Mouse (Mus musculus) retina, postnatal 1 day (tissue): Measurements from ENCODE around the gene Cxxc4.

Experiments used
- DNase-seq: peaks from one replicate; pipeline ENCODE4 v3.0.0-alpha.2; 2012

Gene Cxxc4

GRCm38 (mm10) chr3:134254221-134254620 is 17.9 kb downstream of the Cxxc4 start:
- no peak for DNase-seq

GRCm38 (mm10) chr3:134258715-134259114 is 22.4 kb downstream of the Cxxc4 start:
- no peak for DNase-seq

DNA sequence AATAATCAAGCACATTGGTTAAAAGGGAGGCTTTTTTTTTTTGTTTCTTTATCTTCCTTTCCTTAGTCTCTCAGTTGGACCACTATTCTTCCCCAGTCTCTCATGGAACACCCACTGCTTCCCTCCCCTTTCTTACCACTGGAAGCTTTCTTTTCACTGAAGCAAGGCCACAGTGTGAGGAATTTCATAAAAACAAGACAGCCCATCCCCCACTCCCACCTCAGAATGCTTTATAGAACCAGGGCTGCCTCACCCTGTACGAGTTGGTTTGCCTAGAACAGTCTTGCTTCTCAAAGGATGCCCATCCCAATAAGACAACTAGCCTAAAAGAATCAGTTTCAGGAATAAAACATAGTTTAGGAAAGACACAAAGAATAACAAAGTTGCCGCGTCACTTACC is 23.0 kb downstream of the Cxxc4 start:
- no peak for DNase-seq

- DNase-seq = no peak
Measured at GRCm38 (mm10) chr3:134279655-134280054, 43.4 kb downstream of the Cxxc4 start.

GRCm38 (mm10) chr3:134281527-134282370 is 45.5 kb downstream of the Cxxc4 start:
- DNase-seq = peak; percentile 59

DNA sequence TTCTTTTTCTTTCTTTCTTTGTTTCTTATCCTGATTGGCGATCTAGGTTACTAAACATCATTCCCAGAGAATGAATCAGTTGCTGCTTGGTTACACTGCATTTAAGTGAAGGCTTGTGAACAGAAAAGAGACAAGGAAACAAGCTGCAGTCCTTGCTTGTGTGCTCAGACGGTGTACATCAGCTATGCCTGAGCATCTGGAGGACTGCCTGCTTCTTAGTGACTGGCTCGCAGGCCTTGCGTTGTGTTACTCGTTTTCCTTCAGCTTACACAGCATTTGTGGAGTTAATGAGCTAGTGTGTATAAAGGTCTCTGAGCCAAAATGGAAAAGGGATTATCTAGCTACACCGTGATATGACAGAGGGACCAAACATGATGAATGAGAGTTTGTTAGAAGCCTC is 58.9 kb downstream of the Cxxc4 start:
- DNase-seq = peak; percentile 9

GRCm38 (mm10) chr3:134302681-134303491 is 66.6 kb downstream of the Cxxc4 start:
- peak; percentile 70 for DNase-seq

- no peak for DNase-seq
Measured at GRCm38 (mm10) chr3:134303492-134303808, 67.2 kb downstream of the Cxxc4 start.

DNA sequence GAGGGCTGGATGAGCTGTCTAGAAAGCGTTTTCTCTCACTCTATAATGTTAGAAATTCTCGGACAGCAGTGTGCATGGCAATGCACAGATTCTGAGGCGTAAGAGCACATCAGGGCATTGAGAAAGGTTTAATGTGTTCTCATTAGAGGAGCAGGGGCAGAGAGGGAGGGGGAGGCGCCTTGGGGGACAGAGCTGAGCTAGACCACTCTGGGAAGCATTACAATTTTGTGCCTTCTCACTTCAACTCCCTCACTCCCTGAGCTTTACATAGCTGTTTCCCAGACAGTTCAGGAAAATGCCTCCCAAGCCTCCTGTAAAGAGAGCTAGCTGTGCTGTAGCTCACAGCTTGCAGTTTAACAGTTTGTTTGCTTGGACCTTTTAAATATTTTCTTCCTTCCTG is 70.2 kb downstream of the Cxxc4 start:
- peak; percentile 50 for DNase-seq

GRCm38 (mm10) chr3:134307801-134308200 is 71.5 kb downstream of the Cxxc4 start:
- no peak for DNase-seq
